Mouse (Mus musculus) thymus, postnatal 36 days (tissue): Measurements from ENCODE around the gene Timm23.
A peak's percentile ranks its signal among the peaks of the same experiment; 100 is the strongest.
"Not testable (repeated sequence)": the region's sequence is repeated elsewhere in the genome, so short reads cannot be mapped to it uniquely, and the experiment has no call there.

ENCODE experiments used
- DNase-seq, 2 experiments: peaks; one replicate each; pipeline ENCODE4 v3.0.0; 2022; ENCODE audit warnings: mixed read lengths in 2 of 2

The Timm23 gene

DNA sequence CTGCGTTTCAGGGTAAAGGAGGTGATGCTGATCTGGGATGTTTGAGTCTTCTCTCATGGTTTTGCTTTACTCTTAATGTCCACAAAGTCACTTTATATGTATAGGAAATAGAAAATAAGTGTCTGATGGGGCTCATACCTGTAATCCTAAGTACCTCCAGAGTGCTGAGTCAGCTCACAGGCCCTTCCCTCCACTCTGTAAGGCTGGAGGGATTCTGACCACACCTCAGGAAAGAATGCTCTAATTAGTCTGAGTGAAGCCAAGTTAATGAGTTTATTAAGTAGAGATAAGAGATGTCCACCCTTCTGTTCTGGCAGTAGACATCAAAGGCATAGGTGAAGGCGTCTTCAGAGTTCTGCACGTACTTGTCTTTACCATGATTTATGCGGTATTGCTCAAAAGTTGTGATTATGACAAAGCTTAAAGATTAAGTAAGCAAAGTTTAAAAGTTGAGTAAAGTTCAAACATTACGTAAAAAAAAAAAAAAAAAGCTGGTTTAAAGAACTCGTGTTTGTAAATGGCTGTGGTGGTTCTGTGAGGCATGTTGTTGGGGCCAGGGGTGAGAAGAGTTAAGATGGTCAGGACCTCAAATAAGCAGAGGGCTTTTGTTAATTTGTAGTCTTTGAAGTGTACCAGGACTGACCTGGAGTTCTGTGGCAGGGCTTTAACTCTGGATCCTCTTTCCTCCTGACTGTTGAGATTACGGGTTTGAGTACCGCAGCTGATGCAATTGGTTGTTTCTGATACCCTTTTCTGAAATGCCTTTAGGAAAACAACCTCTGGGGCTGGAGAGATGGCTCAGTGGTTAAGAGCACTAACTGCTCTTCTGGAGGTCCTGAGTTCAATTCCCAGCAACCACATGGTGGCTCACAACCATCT, 37.3 kb downstream of the Timm23 start:
- DNase-seq: no peak

DNA sequence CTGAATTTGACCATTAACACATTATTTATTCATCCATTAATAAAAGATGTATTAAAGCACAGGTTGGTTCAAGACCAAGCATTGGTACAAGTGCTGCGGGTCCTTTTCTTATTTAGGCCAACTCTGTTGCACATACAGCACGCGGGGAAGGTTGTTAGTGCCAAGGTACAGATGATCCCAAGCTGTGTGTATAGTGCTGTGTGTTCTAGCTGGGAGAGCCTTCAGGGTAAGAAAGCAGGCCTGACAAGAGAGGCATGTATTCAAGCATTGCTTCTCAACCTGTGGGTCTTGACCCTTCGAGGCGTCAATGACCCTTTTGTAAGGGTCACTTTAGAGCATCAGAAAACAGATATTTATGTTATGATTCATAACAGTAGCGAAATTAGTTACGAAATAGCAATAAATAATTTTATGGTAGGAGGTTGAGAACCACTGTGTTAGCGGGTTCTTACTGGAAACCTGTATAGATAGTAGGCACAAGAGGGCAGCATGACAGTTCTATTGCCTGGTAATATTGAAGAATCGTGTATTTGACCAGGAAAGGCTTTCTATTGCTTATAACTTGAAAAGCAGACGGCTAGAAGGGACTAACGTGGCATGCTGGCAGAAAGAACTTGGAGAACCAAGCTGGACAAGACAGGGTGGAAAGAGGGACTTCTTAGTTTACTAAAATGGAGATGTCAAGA, 38.4 kb downstream of the Timm23 start:
- no peak for DNase-seq

DNA sequence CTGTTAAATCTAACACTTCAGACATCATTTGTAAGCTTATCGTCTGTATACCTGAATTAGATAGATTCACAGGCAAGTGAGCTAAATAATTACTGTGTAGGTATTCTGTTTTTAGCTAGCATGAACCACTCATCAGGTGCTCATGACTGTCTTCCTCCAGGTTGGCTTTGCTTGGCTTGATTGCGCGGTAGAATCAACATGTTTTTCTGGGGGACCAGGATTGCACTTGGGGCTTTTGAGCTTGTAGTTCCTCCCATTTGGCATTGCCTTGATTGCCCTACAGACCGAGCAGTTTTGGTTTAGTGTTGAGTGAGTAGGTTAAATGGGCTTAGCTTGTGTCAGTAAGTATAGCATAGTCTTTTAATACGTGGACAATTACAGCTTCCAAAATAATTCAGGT, 39.5 kb downstream of the Timm23 start:
- DNase-seq: no peak

DNA sequence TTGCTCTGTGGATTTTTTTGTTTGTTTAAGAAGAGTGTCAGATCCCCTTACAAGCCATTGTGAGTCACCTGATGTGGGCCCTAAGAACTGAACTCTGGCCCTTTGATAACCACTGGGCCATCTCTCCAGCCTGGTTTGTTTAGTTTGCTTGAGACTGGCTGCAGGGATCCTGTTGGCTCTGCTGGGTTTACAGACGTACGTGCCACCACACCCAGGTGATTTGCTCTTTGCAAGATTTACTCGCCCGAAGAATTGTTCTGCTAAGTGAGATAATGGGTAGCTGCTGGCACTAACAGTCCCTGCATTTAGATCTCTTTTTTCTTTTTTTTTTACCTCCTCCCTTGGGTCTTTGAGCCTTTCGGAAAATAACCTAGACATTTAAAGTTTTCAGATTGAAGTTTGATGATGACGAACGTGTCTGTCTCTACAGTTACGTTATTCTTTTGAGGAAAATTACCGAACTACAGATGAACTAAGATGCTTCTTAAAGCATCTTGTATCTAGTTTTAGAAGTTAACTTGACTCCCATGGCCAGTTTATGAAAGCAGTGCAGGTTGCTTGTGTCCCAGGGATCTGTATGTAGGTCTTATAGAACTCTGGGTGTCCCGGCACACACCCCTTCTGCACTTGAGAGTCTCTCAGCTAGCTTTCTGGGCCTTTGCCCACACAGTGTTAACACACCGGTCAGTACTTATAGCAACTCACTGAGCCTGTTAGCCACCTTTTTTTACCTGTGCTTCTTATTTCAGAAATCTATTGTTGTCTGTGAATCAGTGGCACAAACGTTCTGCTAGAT, 40.4 kb downstream of the Timm23 start:
- no peak for DNase-seq

DNA sequence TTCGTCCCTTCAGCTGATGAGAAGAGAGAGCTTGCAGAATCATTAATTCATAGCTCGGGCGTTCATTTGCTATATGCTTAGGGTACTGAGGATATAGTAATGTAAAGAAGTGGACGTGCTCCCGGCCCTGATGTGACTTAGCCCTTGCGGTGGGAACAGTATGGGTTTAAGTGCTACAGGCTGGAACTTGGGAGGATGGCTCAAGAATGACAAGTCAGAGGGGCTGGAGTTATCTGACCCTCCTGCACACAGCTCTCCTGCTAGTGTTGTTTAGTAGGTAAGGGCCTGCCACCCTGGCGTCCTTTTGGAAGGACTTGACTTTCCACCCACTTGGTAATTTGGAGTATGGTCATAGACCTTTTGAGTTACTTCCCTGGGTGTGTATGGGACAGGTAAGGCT, 41.1 kb downstream of the Timm23 start:
- DNase-seq: no peak

DNA sequence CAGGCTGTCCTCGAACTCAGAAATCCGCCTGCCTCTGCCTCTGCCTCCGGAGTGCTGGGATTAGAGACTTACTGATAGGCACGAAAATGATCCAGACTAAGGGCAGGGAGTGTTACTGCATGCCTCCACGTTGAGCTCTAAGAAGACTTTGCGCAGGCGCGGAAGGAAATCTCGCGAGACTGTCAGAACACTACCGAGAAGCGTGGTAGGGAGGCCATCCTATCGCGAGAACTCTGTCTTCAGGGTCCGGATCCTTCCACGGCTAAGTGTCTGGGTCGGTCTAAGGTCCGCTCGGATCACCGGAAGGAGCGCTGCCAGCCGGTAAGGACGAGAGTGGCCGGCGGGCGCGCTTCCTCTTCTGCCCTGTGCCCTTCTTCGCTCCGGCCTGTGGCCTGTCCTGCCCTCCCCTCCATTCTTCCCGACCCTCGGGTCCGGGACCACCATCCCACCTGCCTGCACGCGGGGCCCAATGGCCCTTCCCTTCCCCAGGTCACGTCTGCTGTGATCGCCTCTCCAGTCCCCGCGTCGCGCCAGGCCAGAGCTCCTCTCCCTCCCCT, 41.9 kb downstream of the Timm23 start, which contains the start of gene Ncoa4:
Gene Ncoa4 (plus strand): TSS at position 176 of the 557 bp plus-strand sequence.
- peak; percentile 96 to 98 for DNase-seq

DNA sequence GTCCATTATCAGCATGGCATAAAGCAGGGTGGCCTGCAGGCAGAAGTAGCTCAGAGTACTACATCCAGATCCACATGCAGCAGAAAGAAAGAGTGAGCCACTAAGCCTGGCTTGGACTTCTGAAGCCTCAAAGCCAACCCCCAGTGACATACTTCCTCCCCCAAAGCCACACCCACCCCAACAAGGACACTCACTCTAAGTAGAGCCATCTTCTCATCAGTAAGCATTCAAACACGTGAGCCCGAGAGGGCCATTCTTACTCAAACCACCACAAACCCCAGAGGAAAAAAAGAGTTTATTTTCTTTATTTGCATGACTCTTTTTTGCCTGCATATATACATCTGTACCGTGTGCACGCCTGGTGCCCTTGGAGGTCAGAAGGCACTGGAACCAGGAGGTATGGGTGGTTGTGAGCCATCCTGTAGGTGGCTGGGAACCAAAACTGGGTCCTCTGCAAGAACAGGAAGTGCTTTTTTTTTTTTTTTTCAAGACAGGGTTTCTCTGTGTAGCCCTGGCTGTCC, 42.5 kb downstream of the Timm23 start:
- no peak for DNase-seq

DNA sequence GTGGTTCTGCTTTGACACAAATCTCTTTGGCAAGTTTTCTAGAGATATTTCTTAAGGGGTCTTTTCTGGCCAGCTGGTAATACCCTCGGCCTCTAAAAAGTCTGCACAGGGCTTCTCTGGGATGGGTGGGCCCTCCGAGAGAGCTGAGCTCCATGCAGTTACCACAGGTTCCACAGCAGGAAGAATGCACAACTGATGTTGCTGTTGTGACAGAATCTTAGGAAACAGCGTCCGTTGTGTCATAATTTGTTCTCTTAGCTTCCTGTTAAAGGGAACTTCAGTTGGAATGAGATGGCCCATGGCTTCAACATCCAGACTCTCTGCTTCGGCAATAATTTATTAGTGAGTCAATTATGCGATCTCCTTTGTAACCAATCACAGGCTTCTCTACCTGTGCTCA, 46.9 kb downstream of the Timm23 start:
- no peak for DNase-seq

DNA sequence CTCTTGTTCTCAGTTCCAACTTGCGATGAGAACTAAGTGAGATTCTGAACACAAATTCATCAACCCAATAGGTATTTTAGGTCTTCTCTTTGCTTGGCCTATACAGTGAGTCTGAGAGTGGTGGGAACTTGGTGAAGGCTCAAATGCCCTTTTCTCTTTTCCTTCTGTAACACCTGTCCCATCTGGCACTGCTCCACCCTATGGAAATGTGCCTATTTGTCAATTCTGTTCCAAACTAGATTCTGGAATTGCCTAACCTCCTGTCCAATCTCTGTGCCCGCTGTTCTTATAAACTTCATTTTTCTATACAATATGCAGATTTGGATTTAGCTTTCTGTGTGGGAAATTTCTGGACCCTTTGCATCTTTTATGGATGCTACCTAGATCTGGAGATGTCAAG, 48.5 kb downstream of the Timm23 start:
- no peak for DNase-seq

DNA sequence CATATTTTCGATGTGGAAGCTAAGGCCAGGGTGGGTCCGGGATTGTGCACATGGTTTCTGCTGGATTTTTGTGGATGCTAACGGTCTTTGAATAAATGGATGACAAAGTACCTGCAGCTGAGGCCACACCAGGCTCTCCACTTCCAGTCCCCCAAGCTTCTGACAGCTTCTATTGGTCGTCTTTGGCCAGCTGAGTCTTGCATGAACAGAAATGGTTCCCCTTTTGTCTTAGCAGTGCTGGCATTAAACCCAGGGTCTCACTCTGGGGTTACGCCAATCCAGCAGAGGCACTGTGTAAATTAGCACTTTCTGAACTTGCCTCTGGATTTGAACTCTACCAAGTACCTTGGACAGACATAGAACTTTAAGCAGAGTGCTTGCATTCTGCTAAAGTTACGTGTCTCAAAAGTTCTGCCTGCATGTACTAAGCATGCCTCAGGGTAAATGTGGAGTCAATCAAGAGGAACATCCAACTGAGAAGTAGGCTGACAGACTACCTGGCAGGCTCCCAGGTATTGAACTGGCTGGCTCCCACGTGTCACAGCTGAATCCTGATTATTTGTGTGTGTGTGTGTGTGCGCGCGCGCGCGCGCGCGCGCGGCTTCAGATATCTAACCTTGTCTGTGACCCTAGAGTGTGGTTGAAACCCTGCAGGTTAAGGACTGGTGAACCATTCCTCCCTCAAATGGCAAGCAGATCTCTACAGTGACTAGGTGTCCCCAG, 49.3 kb downstream of the Timm23 start:
- DNase-seq: no peak

DNA sequence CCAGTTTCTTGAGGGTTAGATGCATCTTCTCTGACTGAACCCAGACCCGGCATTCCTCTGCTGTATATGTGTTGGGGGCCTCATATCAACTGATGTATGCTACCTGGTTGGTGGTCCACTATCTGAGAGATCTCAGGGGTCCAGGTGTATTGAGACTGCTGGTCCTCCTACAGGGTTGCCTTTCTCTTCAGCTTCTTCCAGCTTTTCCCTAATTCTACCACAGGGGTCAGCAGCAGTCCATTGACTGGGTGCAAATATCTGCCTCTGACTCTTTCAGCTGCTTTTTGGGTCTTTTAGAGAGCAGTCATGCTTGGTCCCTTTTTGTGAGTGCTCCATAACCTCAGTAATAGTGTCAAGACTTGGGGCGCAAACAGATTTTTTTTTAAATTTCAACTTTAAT, 50.8 kb downstream of the Timm23 start:
- no peak for DNase-seq

DNA sequence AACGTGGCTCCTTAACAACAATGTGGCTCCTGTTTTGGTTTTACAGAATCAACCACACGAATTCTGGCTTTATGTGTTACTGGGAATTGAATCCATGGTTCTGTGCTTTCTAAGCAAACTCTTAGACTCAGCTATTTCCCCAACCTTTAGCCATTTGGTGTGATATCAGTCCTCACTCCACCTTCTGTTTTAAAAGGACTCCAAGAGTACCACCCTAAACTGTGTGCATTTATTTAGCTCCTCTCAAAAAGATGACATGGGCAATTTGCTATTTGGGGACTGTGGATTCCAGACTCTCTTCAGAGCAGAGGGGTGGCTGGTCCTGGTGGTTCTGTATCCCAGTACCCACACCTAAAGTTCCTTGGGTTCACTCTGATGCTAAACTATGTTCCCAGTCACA, 55.1 kb downstream of the Timm23 start:
- no peak for DNase-seq

DNA sequence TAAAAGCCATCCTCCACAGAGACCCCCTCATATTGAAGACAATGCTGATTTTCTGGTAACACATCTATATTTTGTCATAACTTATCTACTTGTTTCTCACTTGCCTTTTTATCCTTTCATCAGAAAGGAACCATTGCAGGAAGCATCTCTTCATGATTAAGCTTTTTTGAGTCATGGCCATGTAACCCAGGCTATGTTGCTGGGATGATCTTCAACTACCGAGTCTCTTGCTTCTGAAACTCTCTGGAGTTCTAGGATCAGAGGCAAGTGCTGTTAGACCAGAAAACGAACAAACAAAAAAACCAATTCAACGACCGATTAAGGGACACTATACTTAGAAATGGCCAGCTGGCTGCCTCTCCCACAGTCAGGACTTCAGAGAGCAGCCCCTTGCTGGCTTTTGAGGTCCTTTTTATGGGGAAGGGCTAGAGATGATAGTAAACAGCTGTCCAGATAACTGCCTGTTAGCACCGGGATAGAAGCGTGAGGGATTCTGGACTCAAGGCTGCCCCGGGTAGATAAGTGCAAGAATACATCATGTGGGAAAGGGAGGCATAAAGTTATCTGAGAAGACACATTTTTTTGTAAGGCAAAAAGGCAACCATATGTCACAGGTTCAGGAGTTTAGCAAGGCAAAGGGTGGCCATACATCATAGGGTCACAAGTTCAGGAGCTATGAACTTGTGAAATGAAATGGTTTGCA, 55.7 kb downstream of the Timm23 start:
- no peak for DNase-seq

DNA sequence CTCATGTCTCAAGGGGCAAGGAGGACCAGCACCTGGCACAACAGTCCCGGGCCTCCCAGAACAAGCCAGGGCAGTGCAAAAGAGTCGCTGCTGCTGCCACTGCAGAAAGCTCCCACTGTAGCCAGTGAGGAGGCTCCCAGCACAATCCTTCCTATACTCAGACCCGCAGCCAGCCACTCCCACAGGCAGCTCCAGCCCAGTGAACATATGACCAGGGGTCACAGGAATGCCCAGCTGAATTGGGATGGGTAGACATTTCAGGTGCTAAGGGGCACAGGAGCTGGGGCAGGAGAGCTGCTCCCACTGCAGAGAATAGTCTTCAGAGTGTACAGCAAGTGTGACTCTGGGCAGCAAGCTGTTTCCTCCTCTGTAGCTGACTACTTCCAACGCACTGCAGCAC, 56.3 kb downstream of the Timm23 start:
- no peak for DNase-seq

DNA sequence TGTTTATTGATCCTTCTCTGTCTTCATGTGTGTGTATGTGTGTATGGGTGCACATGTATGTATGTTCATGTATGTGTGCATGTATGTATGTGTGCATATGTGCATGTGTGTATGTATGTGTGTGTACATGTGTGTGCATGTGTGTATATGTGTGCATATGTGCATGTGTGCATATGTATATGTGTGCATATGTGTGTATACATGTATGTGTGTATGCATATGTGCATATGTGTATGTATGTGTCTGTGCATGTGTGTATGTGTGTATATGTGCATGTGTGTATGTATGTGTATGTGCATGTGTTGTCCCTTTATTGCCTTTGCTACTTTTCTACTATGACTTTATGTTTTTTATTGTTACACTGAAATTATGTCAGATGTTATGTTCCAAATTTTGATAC, 57.0 kb downstream of the Timm23 start:
- DNase-seq: no peak

DNA sequence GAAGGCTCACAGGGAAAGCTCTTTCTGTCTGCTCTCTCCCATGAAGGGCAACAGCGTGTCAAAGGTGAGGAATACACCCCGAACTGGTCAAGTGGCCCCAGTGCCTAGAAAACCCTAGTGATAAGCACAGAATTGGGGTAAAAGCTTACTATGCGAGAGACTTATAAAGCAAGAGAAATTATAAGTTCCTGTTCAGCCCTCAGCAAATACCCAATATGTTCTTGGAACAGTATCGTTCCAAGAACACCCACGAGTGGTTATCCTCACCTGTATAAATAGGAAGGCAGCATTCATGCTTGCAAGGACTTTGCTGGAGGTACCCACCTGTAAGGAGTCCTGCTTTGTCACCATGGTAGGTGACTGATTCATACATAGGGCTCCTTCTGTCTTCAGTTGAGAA, 60.0 kb downstream of the Timm23 start, which contains the start of gene Msmb:
Gene Msmb (plus strand): TSS at position 301 of the 400 bp plus-strand sequence.
- no peak for DNase-seq

DNA sequence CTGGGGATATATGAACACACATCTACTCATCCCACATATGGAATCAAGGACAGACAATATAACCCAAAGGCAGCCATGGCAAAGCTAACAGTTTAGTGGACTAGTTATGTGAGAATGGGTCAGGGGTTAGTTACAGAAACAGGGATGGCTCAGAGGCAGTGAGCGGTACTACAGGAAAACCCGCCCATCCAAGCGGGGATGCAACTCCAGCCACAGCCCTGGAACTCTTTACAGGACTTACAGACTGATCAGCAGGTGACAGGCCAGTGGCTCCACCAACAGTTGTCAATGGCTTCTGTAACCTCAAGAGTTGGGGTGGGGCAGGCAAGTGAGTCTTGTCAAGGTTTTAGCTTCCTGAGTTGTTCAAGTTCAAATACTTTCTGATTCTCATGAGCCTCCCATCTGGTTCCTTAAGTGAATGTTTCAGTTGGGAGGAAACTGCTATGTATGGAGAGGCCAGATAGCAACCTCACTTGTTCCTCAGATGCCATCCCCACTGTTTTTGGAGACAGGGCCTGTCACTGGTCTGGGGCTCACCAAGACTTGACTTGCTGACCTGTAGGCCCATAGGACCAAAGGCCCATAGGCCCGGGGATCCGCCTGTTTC, 61.2 kb downstream of the Timm23 start:
- DNase-seq: no peak

DNA sequence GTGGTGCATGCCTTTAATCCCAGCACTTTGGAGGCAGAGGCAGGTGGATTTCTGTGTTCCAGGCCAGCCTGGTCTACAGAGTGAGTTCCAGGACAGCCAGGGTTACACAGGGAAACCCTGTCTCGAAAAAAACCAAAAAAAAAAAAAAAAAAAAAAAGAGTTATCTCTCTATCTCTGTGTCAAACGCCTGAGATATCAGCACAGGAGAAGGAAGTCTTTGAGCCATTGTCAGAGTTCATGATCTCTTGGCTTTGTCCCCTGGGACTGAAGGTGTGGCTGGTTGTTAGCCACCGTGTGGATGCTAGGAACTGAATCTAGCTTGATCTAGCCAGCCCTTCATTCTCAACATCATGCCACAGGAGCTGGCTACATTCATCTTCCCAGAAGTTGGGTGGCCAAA, 65.2 kb downstream of the Timm23 start:
- DNase-seq: not testable (repeated sequence)

DNA sequence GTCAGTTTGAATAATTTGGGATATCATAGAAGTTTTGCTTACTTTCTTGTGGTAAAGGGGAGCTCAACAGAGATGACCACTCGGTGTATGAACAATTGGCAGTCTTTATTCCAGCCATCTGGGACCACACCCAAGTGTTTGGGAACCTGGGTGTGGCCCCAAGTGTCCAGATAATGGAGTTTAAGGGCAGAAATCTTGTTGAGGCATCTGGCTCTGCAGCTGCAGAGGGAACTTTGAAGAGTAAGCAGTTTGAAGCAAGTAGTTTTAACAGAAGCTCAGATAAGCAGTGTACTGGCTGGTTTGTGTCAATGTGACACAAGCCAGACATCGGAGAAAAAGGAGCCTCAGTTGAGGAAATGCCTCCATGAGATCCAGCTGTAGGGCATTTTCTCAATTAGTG, 67.4 kb downstream of the Timm23 start:
- no peak for DNase-seq

DNA sequence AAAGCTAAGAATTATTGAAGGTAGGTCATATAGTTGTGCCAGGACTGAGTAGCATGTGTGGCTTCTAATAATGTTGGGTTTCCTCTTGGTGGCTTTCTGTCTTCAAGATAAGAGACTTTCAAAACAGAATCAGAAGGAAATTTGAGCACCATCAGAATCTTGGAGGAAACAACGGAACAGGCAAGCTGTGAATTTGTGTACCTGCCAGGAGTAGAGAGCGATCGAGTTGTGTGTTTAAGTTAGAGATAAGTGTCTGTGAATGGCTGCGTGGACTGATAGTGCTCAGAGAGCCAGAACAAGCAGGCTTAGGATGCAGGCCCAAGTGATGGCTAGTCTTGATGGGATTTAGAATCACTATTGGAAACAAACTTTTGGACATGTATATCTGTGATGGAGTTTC, 69.9 kb downstream of the Timm23 start:
- no peak for DNase-seq
